Mouse (Mus musculus) kidney, adult 2 months (tissue): ENCODE measurements around the gene Mrps27.

ENCODE experiments used
- CTCF ChIP-seq: fragments of 200-500 bp; conservative IDR thresholded peaks from 2 replicates; pipeline ENCODE4 v1.5.1; 2011; ENCODE audit warnings: low read depth, mild to moderate bottlenecking, control low read depth, low read length, moderate library complexity, mixed read lengths; ENCODE audit not compliant: insufficient read depth, insufficient read length
- POLR2A ChIP-seq: fragments of 200-500 bp; IDR thresholded peaks from one replicate; pipeline ENCODE4 v1.6.1; 2011; ENCODE audit warnings: low read depth, low read length, control low read depth

GRCm38 (mm10) chr13:99414352-99414742 lies 69.8 kb downstream of the Mrps27 start:
- TF ChIP-seq CTCF (no peak), POLR2A (no peak)
